Mouse (Mus musculus) lung, embryonic 16.5 days (tissue): ENCODE results near the gene Adgrf5. TPM values are rescaled to one million over a fixed set of nuclear protein-coding genes. Genes with fewer than 3 reads are reported as not detected.

Experiments
- ATAC-seq: fragments of 200-750 bp; cut with Nextera tagmentation; 2 replicates; pipeline ENCODE4 v1.8.0; 2017; ENCODE audit warnings: low read depth, mild to moderate bottlenecking, moderate library complexity
- H3K27ac ChIP-seq: fragments of 300-500 bp; sonication (generic); 2 replicates; pipeline ENCODE4 v1.5.1; 2014; ENCODE audit warnings: mild to moderate bottlenecking, control low read depth, low read length
- H3K27me3 ChIP-seq: fragments of 300-500 bp; sonication (generic); 2 replicates; pipeline ENCODE4 v1.6.1; 2014; ENCODE audit warnings: low read depth, low read length, mixed read lengths; ENCODE audit not compliant: control insufficient read depth, insufficient read depth
- H3K36me3 ChIP-seq: fragments of 300-500 bp; sonication (generic); 2 replicates; pipeline ENCODE4 v1.6.1; 2014; ENCODE audit warnings: low read length; ENCODE audit not compliant: control insufficient read depth, insufficient read depth
- H3K4me1 ChIP-seq: fragments of 300-500 bp; sonication (generic); replicated peaks from 2 replicates; pipeline ENCODE4 v1.6.1; 2014; ENCODE audit warnings: low read length, mixed read lengths; ENCODE audit not compliant: control insufficient read depth, insufficient read depth
- H3K4me2 ChIP-seq: fragments of 300-500 bp; sonication (generic); 2 replicates; pipeline ENCODE4 v1.6.1; 2014; ENCODE audit warnings: low read depth, low read length, control low read depth
- H3K4me3 ChIP-seq: fragments of 300-500 bp; sonication (generic); 2 replicates; pipeline ENCODE4 v1.5.1; 2014; ENCODE audit warnings: mild to moderate bottlenecking, low read length, control low read depth
- H3K9ac ChIP-seq: fragments of 300-500 bp; sonication (generic); 2 replicates; pipeline ENCODE4 v1.6.1; 2014; ENCODE audit warnings: low read length, control low read depth
- H3K9me3 ChIP-seq: fragments of 300-500 bp; sonication (generic); 2 replicates; pipeline ENCODE4 v1.6.1; 2016; ENCODE audit warnings: low read length; ENCODE audit not compliant: control insufficient read depth
- WGBS: fragments of 180-500 bp; shearing (Covaris S2); extraction: QIAGEN DNeasy Blood & Tissue Kit; methylation state at CpG from one replicate; pipeline ENCODE4 v1.1.7; 2014; 5-methylcytosine and 5-hydroxymethylcytosine counted together
- polyA plus RNA-seq: library from polyadenylated mRNA; unstranded; fragments of >200 nt; fragmentation: Nextera tagmentation; extraction: Ambion mirVana; gene quantifications from 2 replicates; pipeline ENCODE4 v1.2.1, GENCODE M21; 2015

The Adgrf5 gene
- polyA plus RNA-seq, 1 experiment from 2014 or later: 34.5 TPM

- Histone ChIP-seq H3K27me3 (no peaks in the 10 kb centered on the region), H3K27ac (no peak overlapping the region), H3K9me3 (no peaks in the 10 kb centered on the region), H3K4me1 (peaks cover 16% of the 10 kb centered on the region), H3K9ac (no peak overlapping the region), H3K4me3 (no peak overlapping the region), H3K4me2 (no peak overlapping the region), H3K36me3 (no peaks in the 10 kb centered on the region)
- 47% methylated on average over 9 of the region's 9 CpGs for WGBS
- ATAC-seq: peak; percentile 75
Observed at GRCm38 (mm10) chr17:43366486-43366885, 6.2 kb downstream of the Adgrf5 start.

- no peak overlapping the region; the same call in 1 of the 2 replicates for H3K9ac ChIP-seq
- no peak overlapping the region for H3K4me3 ChIP-seq
- H3K4me2 ChIP-seq: no peak overlapping the region
- H3K4me1 ChIP-seq: peaks cover 12% of the 10 kb centered on the region
- H3K27me3 ChIP-seq: no peaks in the 10 kb centered on the region
- no peaks in the 10 kb centered on the region for H3K36me3 ChIP-seq
- 45% methylated on average over 5 of the region's 5 CpGs for WGBS
- peak overlapping the region; percentile 84 for H3K27ac ChIP-seq
- H3K9me3 ChIP-seq: no peaks in the 10 kb centered on the region
- peak; percentile 32; the same call in 1 of the 2 replicates for ATAC-seq
Observed at GRCm38 (mm10) chr17:43368171-43368576, 7.9 kb downstream of the Adgrf5 start.

GRCm38 (mm10) chr17:43372604-43373003, 12.4 kb downstream of the Adgrf5 start:
- no peaks in the 10 kb centered on the region for H3K27me3 ChIP-seq
- H3K4me1 ChIP-seq: peaks cover 42% of the 10 kb centered on the region
- no peak overlapping the region for H3K9ac ChIP-seq
- 46% methylated on average over 4 of the region's 4 CpGs for WGBS
- no peaks in the 10 kb centered on the region for H3K36me3 ChIP-seq
- no peaks in the 10 kb centered on the region for H3K9me3 ChIP-seq
- no peak overlapping the region for H3K4me3 ChIP-seq
- peak overlapping the region; percentile 60 for H3K27ac ChIP-seq
- no peak overlapping the region for H3K4me2 ChIP-seq
- ATAC-seq: no peak

- H3K27me3 ChIP-seq: no peaks in the 10 kb centered on the region
- H3K4me2 ChIP-seq: peak overlapping the region; percentile 44
- 9% methylated on average over 4 of the region's 4 CpGs for WGBS
- peak overlapping the region; percentile 34; the same call in 1 of the 2 replicates for H3K9ac ChIP-seq
- peaks cover 44% of the 10 kb centered on the region for H3K4me1 ChIP-seq
- ATAC-seq: peak; percentile 76
- H3K36me3 ChIP-seq: no peaks in the 10 kb centered on the region
- H3K27ac ChIP-seq: peak overlapping the region; percentile 93
- peak overlapping the region; percentile 11; the same call in 1 of the 2 replicates for H3K4me3 ChIP-seq
- no peaks in the 10 kb centered on the region for H3K9me3 ChIP-seq
Observed at GRCm38 (mm10) chr17:43374020-43374419, 13.8 kb downstream of the Adgrf5 start.

- ATAC-seq: 0 out of 2 replicates have a peak, but pooled peaks have one; percentile 43
- 33% methylated on average over 5 of the region's 5 CpGs for WGBS
- Histone ChIP-seq H3K27ac (peak overlapping the region; percentile 93), H3K27me3 (no peaks in the 10 kb centered on the region), H3K4me3 (no peak overlapping the region), H3K9ac (no peak overlapping the region), H3K36me3 (no peaks in the 10 kb centered on the region; the same call in 1 of the 2 replicates), H3K4me1 (peaks cover 44% of the 10 kb centered on the region), H3K4me2 (no peak overlapping the region), H3K9me3 (no peaks in the 10 kb centered on the region)
Observed at GRCm38 (mm10) chr17:43376527-43376926, 16.3 kb downstream of the Adgrf5 start.

- 64% methylated on average over 5 of the region's 5 CpGs for WGBS
Observed at GRCm38 (mm10) chr17:43378703-43379102, 18.5 kb downstream of the Adgrf5 start.

GRCm38 (mm10) chr17:43386331-43386730, 26.1 kb downstream of the Adgrf5 start:
- Histone ChIP-seq H3K36me3 (no peaks in the 10 kb centered on the region), H3K27ac (no peak overlapping the region), H3K9me3 (no peaks in the 10 kb centered on the region), H3K4me1 (peaks cover 4% of the 10 kb centered on the region; the same call in 1 of the 2 replicates), H3K4me3 (no peak overlapping the region), H3K27me3 (no peaks in the 10 kb centered on the region), H3K4me2 (no peak overlapping the region), H3K9ac (no peak overlapping the region)
- WGBS: 94% methylated on average over 5 of the region's 5 CpGs
- no peak for ATAC-seq

More at GRCm38 (mm10) chr17:43378703-43379102, 18.5 kb downstream of the Adgrf5 start:
- Histone ChIP-seq H3K4me2 (no peak overlapping the region), H3K4me1 (peaks cover 38% of the 10 kb centered on the region), H3K9ac (no peak overlapping the region), H3K27me3 (no peaks in the 10 kb centered on the region), H3K4me3 (no peak overlapping the region), H3K27ac (no peak overlapping the region), H3K36me3 (no peaks in the 10 kb centered on the region; the same call in 1 of the 2 replicates), H3K9me3 (no peaks in the 10 kb centered on the region)
- ATAC-seq: no peak

- Histone ChIP-seq H3K4me3 (no peak overlapping the region), H3K4me2 (no peak overlapping the region), H3K27ac (no peak overlapping the region), H3K9me3 (no peaks in the 10 kb centered on the region), H3K9ac (no peak overlapping the region), H3K36me3 (no peaks in the 10 kb centered on the region), H3K27me3 (no peaks in the 10 kb centered on the region), H3K4me1 (peaks cover 10% of the 10 kb centered on the region; the same call in 1 of the 2 replicates)
- 39% methylated on average over 3 of the region's 3 CpGs for WGBS
- ATAC-seq: no peak
Observed at GRCm38 (mm10) chr17:43387171-43387570, 26.9 kb downstream of the Adgrf5 start.

GRCm38 (mm10) chr17:43389256-43389655, 29.0 kb downstream of the Adgrf5 start:
- H3K9ac ChIP-seq: peak overlapping the region; percentile 38
- WGBS: 55% methylated on average over 11 of the region's 11 CpGs

More at GRCm38 (mm10) chr17:43389256-43389655, 29.0 kb downstream of the Adgrf5 start:
- peaks cover 10% of the 10 kb centered on the region; the same call in 1 of the 2 replicates for H3K4me1 ChIP-seq
- peak overlapping the region; percentile 45 for H3K4me2 ChIP-seq
- peak overlapping the region; percentile 38 for H3K4me3 ChIP-seq
- peak overlapping the region; percentile 62 for H3K27ac ChIP-seq
- H3K27me3 ChIP-seq: no peaks in the 10 kb centered on the region
- ATAC-seq: peak; percentile 81
- no peaks in the 10 kb centered on the region for H3K36me3 ChIP-seq
- no peaks in the 10 kb centered on the region for H3K9me3 ChIP-seq
